Mouse (Mus musculus): Measurements from ENCODE around the gene Gm12790.
"Not testable (repeated sequence)": the region's sequence is repeated elsewhere in the genome, so short reads cannot be mapped to it uniquely, and the experiment has no call there.

GRCm38 (mm10) chr4:101940107-101940506, 40.7 kb downstream of the Gm12790 start, which contains the start of gene Gm12794:
- TF ChIP-seq EP300, CTCF (IDR thresholded peaks at IDR 0.05; ENCODE audit: low read depth): not testable (repeated sequence)

Measured in liver, postnatal 0 days (tissue).